Mouse (Mus musculus): Measurements from ENCODE around the gene Mob2. TPM values are rescaled to one million over a fixed set of nuclear protein-coding genes. Genes with fewer than 3 reads are reported as not detected.

Mob2 gene
- polyA plus RNA-seq, 1 experiment from 2014 or later, result 22.8 TPM

GRCm38 (mm10) chr7:142068429-142068828 is 7.6 kb upstream of the Mob2 start:
- Histone ChIP-seq H3K27ac (peak overlapping the region; percentile 95), H3K79me2 (ENCODE audit: inconsistent target) (no peaks in the 10 kb centered on the region), H3K36me3 (ENCODE audit: inconsistent target) (no peaks in the 10 kb centered on the region), H3K4me3 (ENCODE audit: inconsistent target) (no peak overlapping the region)
- WGBS (ENCODE audit: missing documents), result 31% methylated on average over 4 of the region's 4 CpGs

GRCm38 (mm10) chr7:142060185-142060930 is 507 bp downstream of the Mob2 start:
- Histone ChIP-seq H3K4me3 (ENCODE audit: inconsistent target) (peak overlapping the region; percentile 75), H3K27ac (peak overlapping the region; percentile 43)
- under 1% methylated on average over 61 of the region's 66 CpGs for WGBS (ENCODE audit: missing documents)

DNA sequence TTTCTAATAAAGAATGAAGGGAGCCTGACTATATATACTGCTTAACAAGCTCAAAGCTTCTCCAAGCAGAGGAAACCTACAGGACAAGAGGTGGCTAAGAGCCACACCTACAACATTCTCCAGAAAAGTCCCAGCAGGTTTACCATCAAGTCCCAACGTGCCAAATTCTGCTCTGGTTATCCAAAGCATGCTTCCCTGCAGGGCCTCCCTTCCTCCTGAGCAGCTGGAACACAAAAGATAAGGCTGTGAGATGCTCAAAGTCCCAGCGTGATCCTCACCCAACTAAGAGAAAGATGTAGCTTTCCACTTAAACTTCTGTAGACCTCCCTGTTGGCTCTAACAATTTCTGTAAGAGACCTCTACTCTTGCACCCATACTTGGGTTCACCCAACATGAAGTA is 1.8 kb downstream of the Mob2 start:
- 68% methylated on average over 2 of the region's 2 CpGs for WGBS (ENCODE audit: missing documents)
- H3K79me2 ChIP-seq (ENCODE audit: inconsistent target), result peaks cover 65% of the 10 kb centered on the region
- no peaks in the 10 kb centered on the region for H3K36me3 ChIP-seq (ENCODE audit: inconsistent target)
- H3K27ac ChIP-seq, result no peak overlapping the region
- no peak overlapping the region for H3K4me3 ChIP-seq (ENCODE audit: inconsistent target)

More at GRCm38 (mm10) chr7:142060185-142060930, 507 bp downstream of the Mob2 start:
- Histone ChIP-seq H3K79me2 (ENCODE audit: inconsistent target) (peaks cover 51% of the 10 kb centered on the region), H3K36me3 (ENCODE audit: inconsistent target) (no peaks in the 10 kb centered on the region)

GRCm38 (mm10) chr7:142057121-142057520 is 3.7 kb downstream of the Mob2 start:
- 0 out of 2 replicates have a peak, but pooled peaks cover 7% of the 10 kb centered on the region for H3K36me3 ChIP-seq (ENCODE audit: inconsistent target)
- peak overlapping the region; percentile 41 for H3K27ac ChIP-seq
- H3K4me3 ChIP-seq (ENCODE audit: inconsistent target), result no peak overlapping the region
- H3K79me2 ChIP-seq (ENCODE audit: inconsistent target), result peaks cover 84% of the 10 kb centered on the region
- WGBS (ENCODE audit: missing documents), result no CpG with 5 or more reads among the region's 1 CpGs

- H3K27ac ChIP-seq, result peak overlapping the region; percentile 41
- H3K36me3 ChIP-seq (ENCODE audit: inconsistent target), result 0 out of 2 replicates have a peak, but pooled peaks cover 7% of the 10 kb centered on the region
- 70% methylated on average over 1 of the region's 1 CpGs for WGBS (ENCODE audit: missing documents)
- H3K79me2 ChIP-seq (ENCODE audit: inconsistent target), result peaks cover 89% of the 10 kb centered on the region
- H3K4me3 ChIP-seq (ENCODE audit: inconsistent target), result no peak overlapping the region
Observed at GRCm38 (mm10) chr7:142056601-142057061, 4.2 kb downstream of the Mob2 start.

GRCm38 (mm10) chr7:142055431-142055830 is 5.4 kb downstream of the Mob2 start:
- H3K36me3 ChIP-seq (ENCODE audit: inconsistent target), result 0 out of 2 replicates have a peak, but pooled peaks cover 7% of the 10 kb centered on the region
- H3K27ac ChIP-seq, result no peak overlapping the region

GRCm38 (mm10) chr7:142050536-142050935 is 10.3 kb downstream of the Mob2 start:
- H3K36me3 ChIP-seq (ENCODE audit: inconsistent target), result 0 out of 2 replicates have a peak, but pooled peaks cover 7% of the 10 kb centered on the region
- no peak overlapping the region for H3K4me3 ChIP-seq (ENCODE audit: inconsistent target)
- no peak overlapping the region for H3K27ac ChIP-seq
- H3K79me2 ChIP-seq (ENCODE audit: inconsistent target), result peaks cover 100% of the 10 kb centered on the region

More at GRCm38 (mm10) chr7:142055431-142055830, 5.4 kb downstream of the Mob2 start:
- Histone ChIP-seq H3K79me2 (ENCODE audit: inconsistent target) (peaks cover 100% of the 10 kb centered on the region), H3K4me3 (ENCODE audit: inconsistent target) (no peak overlapping the region)
- whole genome bisulfite sequencing (ENCODE audit: missing documents), result 84% methylated on average over 3 of the region's 3 CpGs

DNA sequence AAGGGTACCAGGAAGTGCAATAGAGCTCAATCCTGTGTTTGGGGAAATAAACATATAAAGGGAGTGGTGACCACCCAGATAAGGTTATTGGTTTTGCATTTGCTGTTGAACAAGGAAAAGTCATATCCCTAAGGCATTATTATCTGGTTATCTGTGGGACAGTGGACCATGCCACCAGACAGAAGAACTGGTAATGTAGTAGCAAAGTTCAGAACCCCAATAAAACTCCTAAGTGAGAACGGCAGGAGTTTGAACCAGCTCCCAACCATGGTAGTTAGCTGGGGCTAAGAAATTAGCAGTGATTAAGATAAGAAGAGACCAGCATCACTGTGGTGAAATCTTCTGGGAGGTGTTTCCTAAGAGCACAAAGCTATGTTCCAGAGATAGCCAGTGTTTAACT is 14.9 kb downstream of the Mob2 start:
- no peak overlapping the region for H3K27ac ChIP-seq
- no peak overlapping the region for H3K4me3 ChIP-seq (ENCODE audit: inconsistent target)
- 100% methylated on average over 1 of the region's 1 CpGs for WGBS (ENCODE audit: missing documents)
- H3K36me3 ChIP-seq (ENCODE audit: inconsistent target), result no peaks in the 10 kb centered on the region
- H3K79me2 ChIP-seq (ENCODE audit: inconsistent target), result peaks cover 100% of the 10 kb centered on the region

DNA sequence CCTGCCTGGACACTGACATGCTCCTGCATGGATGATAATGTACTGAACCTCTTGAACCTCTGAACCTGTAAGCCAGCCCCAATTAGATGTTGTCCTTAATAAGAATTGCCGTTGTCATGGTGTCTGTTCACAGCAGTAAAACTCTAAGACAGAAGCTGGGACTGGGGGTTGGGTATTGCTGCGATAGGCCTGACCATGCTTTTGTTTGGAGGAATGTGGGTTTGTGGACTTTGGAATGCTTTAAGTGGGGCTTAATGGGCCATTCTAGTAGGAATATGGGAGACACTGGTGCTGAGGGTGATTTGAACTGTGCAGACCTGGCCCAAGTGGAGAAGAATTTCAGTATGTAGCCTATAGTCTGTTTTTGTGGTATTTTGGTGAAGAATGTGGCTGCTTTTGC is 15.5 kb downstream of the Mob2 start:
- 94% methylated on average over 2 of the region's 2 CpGs for WGBS (ENCODE audit: missing documents)
- H3K4me3 ChIP-seq (ENCODE audit: inconsistent target), result no peak overlapping the region
- H3K27ac ChIP-seq, result no peak overlapping the region
- no peaks in the 10 kb centered on the region for H3K36me3 ChIP-seq (ENCODE audit: inconsistent target)
- peaks cover 100% of the 10 kb centered on the region for H3K79me2 ChIP-seq (ENCODE audit: inconsistent target)

DNA sequence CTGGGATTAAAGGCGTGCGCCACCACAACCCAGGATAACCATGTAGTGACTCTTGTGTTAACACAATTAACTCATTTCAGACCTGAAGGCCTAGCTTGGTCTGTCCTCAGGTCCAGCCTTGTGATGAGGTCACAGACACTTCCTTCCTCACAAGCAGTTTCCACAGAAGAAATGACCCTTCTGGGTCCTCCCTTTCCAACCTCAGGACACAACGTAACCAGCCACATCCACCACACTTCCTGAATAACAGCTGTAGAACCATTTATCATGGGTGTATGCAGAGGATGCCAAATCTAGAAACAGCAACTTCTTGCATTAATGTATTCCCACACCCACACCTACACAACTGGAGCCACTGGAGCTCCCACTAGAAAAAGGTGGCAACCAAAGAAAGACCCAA is 20.1 kb downstream of the Mob2 start:
- Histone ChIP-seq H3K4me3 (ENCODE audit: inconsistent target) (no peak overlapping the region), H3K27ac (peak overlapping the region; percentile 1; the same call in 1 of the 2 replicates), H3K36me3 (ENCODE audit: inconsistent target) (no peaks in the 10 kb centered on the region), H3K79me2 (ENCODE audit: inconsistent target) (peaks cover 100% of the 10 kb centered on the region)
- 60% methylated on average over 2 of the region's 3 CpGs for WGBS (ENCODE audit: missing documents)

- 84% methylated on average over 4 of the region's 4 CpGs for whole genome bisulfite sequencing (ENCODE audit: missing documents)
- H3K4me3 ChIP-seq (ENCODE audit: inconsistent target), result no peak overlapping the region
Observed at GRCm38 (mm10) chr7:142037553-142038170, 23.2 kb downstream of the Mob2 start.

GRCm38 (mm10) chr7:142035048-142035811 is 25.6 kb downstream of the Mob2 start:
- no peak overlapping the region for H3K4me3 ChIP-seq (ENCODE audit: inconsistent target)
- peaks cover 93% of the 10 kb centered on the region for H3K79me2 ChIP-seq (ENCODE audit: inconsistent target)
- no peak overlapping the region for H3K27ac ChIP-seq
- H3K36me3 ChIP-seq (ENCODE audit: inconsistent target), result no peaks in the 10 kb centered on the region
- WGBS (ENCODE audit: missing documents), result 82% methylated on average over 2 of the region's 2 CpGs

More at GRCm38 (mm10) chr7:142037553-142038170, 23.2 kb downstream of the Mob2 start:
- H3K27ac ChIP-seq, result no peak overlapping the region
- no peaks in the 10 kb centered on the region for H3K36me3 ChIP-seq (ENCODE audit: inconsistent target)
- peaks cover 94% of the 10 kb centered on the region for H3K79me2 ChIP-seq (ENCODE audit: inconsistent target)

DNA sequence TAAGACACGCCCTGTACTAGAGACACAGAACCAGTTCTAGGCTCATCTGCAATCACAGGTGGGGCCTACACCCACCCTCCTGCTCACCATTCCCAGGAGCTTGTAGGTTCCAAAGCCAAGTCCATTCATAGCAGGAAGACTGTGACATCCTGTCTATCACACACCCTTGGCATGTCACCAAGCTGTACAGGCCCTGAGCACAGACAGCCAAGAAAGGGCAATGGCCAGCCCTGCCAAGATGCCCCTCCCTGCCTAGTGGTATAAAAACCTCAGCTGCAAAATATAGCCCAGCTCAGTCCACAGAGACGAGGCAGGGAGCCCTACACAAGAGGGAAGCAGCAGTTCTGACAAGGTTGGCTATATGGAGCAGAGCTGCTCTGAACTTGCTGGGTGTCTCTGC is 26.7 kb downstream of the Mob2 start:
- no peak overlapping the region for H3K4me3 ChIP-seq (ENCODE audit: inconsistent target)
- no peak overlapping the region for H3K27ac ChIP-seq
- 56% methylated on average over 2 of the region's 2 CpGs for WGBS (ENCODE audit: missing documents)
- H3K79me2 ChIP-seq (ENCODE audit: inconsistent target), result peaks cover 93% of the 10 kb centered on the region
- H3K36me3 ChIP-seq (ENCODE audit: inconsistent target), result no peaks in the 10 kb centered on the region

GRCm38 (mm10) chr7:142030073-142030472 is 30.8 kb downstream of the Mob2 start:
- Histone ChIP-seq H3K79me2 (ENCODE audit: inconsistent target) (peaks cover 93% of the 10 kb centered on the region), H3K36me3 (ENCODE audit: inconsistent target) (no peaks in the 10 kb centered on the region), H3K27ac (no peak overlapping the region)

More at GRCm38 (mm10) chr7:142030073-142030472, 30.8 kb downstream of the Mob2 start:
- H3K4me3 ChIP-seq (ENCODE audit: inconsistent target), result no peak overlapping the region
